Mouse (Mus musculus) lung, embryonic 16.5 days (tissue): ENCODE results near the gene Adcy10. TPM values are rescaled to one million over a fixed set of nuclear protein-coding genes. Genes with fewer than 3 reads are reported as not detected.

Experiments
- ATAC-seq: fragments of 200-750 bp; cut with Nextera tagmentation; 2 replicates; pipeline ENCODE4 v1.8.0; 2017; ENCODE audit warnings: low read depth, mild to moderate bottlenecking, moderate library complexity
- H3K27ac ChIP-seq: fragments of 300-500 bp; sonication (generic); 2 replicates; pipeline ENCODE4 v1.5.1; 2014; ENCODE audit warnings: mild to moderate bottlenecking, control low read depth, low read length
- H3K27me3 ChIP-seq: fragments of 300-500 bp; sonication (generic); 2 replicates; pipeline ENCODE4 v1.6.1; 2014; ENCODE audit warnings: low read depth, low read length, mixed read lengths; ENCODE audit not compliant: control insufficient read depth, insufficient read depth
- H3K36me3 ChIP-seq: fragments of 300-500 bp; sonication (generic); 2 replicates; pipeline ENCODE4 v1.6.1; 2014; ENCODE audit warnings: low read length; ENCODE audit not compliant: control insufficient read depth, insufficient read depth
- H3K4me1 ChIP-seq: fragments of 300-500 bp; sonication (generic); replicated peaks from 2 replicates; pipeline ENCODE4 v1.6.1; 2014; ENCODE audit warnings: low read length, mixed read lengths; ENCODE audit not compliant: control insufficient read depth, insufficient read depth
- H3K4me2 ChIP-seq: fragments of 300-500 bp; sonication (generic); 2 replicates; pipeline ENCODE4 v1.6.1; 2014; ENCODE audit warnings: low read depth, low read length, control low read depth
- H3K4me3 ChIP-seq: fragments of 300-500 bp; sonication (generic); 2 replicates; pipeline ENCODE4 v1.5.1; 2014; ENCODE audit warnings: mild to moderate bottlenecking, low read length, control low read depth
- H3K9ac ChIP-seq: fragments of 300-500 bp; sonication (generic); 2 replicates; pipeline ENCODE4 v1.6.1; 2014; ENCODE audit warnings: low read length, control low read depth
- H3K9me3 ChIP-seq: fragments of 300-500 bp; sonication (generic); 2 replicates; pipeline ENCODE4 v1.6.1; 2016; ENCODE audit warnings: low read length; ENCODE audit not compliant: control insufficient read depth
- WGBS: fragments of 180-500 bp; shearing (Covaris S2); extraction: QIAGEN DNeasy Blood & Tissue Kit; methylation state at CpG from one replicate; pipeline ENCODE4 v1.1.7; 2014; 5-methylcytosine and 5-hydroxymethylcytosine counted together
- polyA plus RNA-seq: library from polyadenylated mRNA; unstranded; fragments of >200 nt; fragmentation: Nextera tagmentation; extraction: Ambion mirVana; gene quantifications from 2 replicates; pipeline ENCODE4 v1.2.1, GENCODE M21; 2015

Gene Adcy10
- polyA plus RNA-seq: not detected in 2 replicates

DNA sequence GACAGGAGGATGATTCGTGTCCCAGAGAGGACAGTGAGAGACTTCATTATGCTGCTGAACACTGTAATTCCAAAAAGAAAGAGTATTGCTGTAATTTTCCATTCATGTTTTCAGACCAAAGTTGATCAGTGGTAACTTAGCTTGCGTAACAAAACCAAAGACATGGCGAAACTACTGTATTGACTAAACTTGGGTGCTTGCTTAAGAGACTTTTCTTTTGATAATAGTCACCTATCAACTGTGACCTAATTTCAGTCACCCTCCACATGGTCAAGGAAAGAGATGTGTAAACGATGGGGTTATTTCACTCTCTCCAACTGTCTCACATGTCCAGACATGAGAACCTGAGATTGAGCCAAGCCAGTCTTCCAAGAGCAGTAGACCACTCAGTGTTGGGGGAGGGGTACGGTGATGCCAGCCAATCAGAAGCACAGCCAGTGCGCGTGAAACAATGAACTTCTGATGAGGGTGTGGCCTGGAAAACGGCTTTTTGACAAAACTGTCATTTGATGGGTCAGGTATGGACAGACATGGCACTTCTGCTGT, at the start of gene Adcy10:
Gene Adcy10, plus strand, starts transcription at position 496 of the 546 bp plus-strand sequence.
- H3K4me3 ChIP-seq: no peak within 1 kb of the TSS
- H3K4me2 ChIP-seq: no peak within 1 kb of the TSS
- H3K36me3 ChIP-seq: peaks cover 5% of the 10 kb centered on the region; the same call in 1 of the 2 replicates
- 85% methylated on average over 8 of the region's 8 CpGs for WGBS
- H3K9ac ChIP-seq: no peak within 1 kb of the TSS
- no peaks in the 10 kb centered on the region for H3K4me1 ChIP-seq
- no peaks in the 10 kb centered on the region for H3K9me3 ChIP-seq
- H3K27ac ChIP-seq: no peak within 1 kb of the TSS
- ATAC-seq: no peak
- H3K27me3 ChIP-seq: no peaks in the 10 kb centered on the region

DNA sequence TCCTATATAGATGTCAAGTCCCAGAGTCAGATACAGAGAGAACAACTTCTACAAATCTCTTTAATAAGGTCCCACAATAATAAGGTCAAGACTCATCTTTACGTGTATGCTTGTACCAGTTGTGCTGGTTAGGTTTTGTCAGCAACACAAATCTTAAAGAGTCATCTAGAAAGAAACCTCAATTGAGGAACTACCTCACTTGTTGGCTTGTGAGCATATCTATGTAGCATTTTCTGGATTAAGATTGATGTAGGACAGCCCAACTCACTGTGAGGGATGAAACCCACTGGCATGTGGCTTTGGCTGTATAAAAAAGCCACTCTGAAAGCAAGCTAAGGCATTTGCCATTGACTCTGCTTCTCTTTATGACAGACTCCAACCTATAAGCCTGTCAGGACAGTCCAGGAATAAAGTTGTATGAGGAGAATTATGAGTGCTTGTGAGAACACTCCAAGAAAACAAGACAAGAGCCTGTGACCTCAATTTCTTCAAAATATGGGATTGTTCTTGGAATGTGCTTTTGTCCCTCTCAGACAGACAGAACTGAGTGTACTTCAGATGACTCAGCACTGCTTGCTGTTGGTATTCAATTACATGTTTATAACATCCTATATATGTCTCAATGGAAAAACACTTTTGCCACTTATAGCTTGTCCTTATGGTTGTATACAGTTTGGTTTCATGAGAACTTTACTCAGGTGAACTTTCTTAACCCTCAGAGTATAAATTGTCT, 46.5 kb upstream of the Adcy10 start:
- Histone ChIP-seq H3K4me1 (no peaks in the 10 kb centered on the region), H3K27ac (no peak overlapping the region), H3K4me2 (no peak overlapping the region), H3K9me3 (no peaks in the 10 kb centered on the region), H3K9ac (no peak overlapping the region), H3K36me3 (no peaks in the 10 kb centered on the region), H3K27me3 (no peaks in the 10 kb centered on the region), H3K4me3 (no peak overlapping the region)
- 85% methylated on average over 1 of the region's 1 CpGs for WGBS
- no peak for ATAC-seq

DNA sequence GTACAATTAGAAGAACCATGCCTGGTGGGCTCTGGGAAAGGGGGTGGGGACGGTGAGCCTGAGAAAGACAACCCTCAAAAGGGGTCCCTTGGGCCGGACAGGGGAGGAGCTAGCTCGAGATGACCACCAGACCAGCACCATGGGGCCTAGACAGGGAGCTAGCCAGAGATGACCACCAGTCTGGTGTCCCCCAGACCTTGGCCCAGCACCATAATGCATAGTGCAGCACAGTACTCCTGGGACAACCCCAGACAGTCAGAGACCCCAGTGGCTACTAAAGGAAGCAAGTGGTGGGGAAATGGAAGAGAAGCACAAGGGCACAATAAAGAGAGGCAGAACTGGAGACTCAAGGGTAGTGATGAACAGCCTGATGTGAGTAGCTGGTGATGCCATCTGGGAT, 44.2 kb upstream of the Adcy10 start:
- 63% methylated on average over 3 of the region's 3 CpGs for WGBS
- Histone ChIP-seq H3K27ac (no peak overlapping the region), H3K4me2 (no peak overlapping the region), H3K9ac (no peak overlapping the region), H3K4me3 (no peak overlapping the region), H3K36me3 (no peaks in the 10 kb centered on the region), H3K9me3 (no peaks in the 10 kb centered on the region), H3K27me3 (no peaks in the 10 kb centered on the region), H3K4me1 (no peaks in the 10 kb centered on the region)
- ATAC-seq: no peak

DNA sequence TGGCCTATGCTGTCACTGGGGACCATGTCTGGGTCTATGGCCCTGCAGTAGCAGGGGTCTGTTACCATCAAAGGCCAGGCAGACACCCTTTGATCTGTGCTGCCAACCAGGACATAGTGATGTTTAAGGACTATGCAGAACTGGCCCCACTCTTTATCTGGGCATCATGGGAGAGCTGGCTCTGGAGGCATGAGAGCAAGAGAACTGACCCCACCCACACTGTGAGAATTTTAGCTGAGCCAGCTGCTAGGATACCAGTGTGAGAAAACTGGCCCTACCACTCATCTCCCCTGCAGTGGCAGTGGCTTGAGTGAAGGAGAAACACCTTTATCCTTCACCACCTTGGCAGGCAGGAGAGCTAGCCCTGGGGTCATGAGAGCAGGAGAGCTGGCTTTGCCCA, 43.8 kb upstream of the Adcy10 start:
- Histone ChIP-seq H3K4me2 (no peak overlapping the region), H3K27me3 (no peaks in the 10 kb centered on the region), H3K9me3 (no peaks in the 10 kb centered on the region), H3K4me3 (no peak overlapping the region), H3K4me1 (no peaks in the 10 kb centered on the region), H3K9ac (no peak overlapping the region), H3K36me3 (no peaks in the 10 kb centered on the region), H3K27ac (no peak overlapping the region)
- 0 out of 2 replicates have a peak, but pooled peaks have one; percentile 34 for ATAC-seq

DNA sequence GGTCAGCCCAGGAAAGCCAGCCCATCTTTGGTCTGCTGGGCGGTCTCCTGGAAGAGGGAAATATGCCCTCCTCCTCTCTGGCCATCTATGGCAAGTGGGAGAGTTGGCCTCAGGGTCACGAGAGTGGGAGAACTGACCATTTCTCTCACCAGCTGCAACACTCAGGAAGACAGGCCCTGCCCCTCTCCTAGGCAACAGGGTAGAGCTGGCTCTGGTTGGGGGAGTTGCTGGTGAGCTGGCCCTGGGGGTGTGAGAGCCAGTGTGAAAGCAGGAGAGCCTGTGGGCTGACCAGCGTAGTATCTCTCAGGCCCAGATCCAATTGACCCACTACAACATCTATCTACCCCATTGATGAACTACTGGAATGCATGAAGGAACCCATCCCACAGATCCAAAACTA, 43.3 kb upstream of the Adcy10 start:
- no peaks in the 10 kb centered on the region for H3K4me1 ChIP-seq
- H3K27ac ChIP-seq: no peak overlapping the region
- no peak overlapping the region for H3K9ac ChIP-seq
- WGBS: 81% methylated on average over 3 of the region's 3 CpGs
- no peak for ATAC-seq
- H3K27me3 ChIP-seq: no peaks in the 10 kb centered on the region
- H3K4me3 ChIP-seq: no peak overlapping the region
- no peak overlapping the region for H3K4me2 ChIP-seq
- H3K9me3 ChIP-seq: no peaks in the 10 kb centered on the region
- H3K36me3 ChIP-seq: no peaks in the 10 kb centered on the region

DNA sequence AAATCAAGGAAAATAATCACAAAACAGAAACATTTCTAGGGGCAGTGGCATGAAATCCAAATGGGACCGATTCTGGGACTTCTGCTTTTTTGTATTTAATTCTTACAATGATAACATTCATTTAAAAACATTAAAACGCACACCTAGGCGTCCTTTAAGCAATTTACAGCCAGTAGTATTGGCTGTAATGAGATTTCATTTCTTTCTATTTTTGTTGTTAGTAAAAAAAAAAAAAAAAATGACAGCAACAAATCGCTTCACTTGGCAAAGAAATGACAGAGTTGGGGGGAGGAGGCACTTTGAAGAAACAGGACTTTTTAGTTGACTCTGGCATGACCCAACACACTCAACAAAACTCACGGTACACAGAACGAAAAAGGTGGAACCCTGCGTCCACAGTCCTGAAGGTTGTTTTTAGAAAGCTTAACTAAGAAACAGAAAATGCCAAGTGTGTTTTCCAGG, 25.9 kb upstream of the Adcy10 start:
- H3K36me3 ChIP-seq: no peaks in the 10 kb centered on the region
- peaks cover 3% of the 10 kb centered on the region for H3K9me3 ChIP-seq
- WGBS: 15% methylated on average over 7 of the region's 7 CpGs
- H3K4me2 ChIP-seq: peak overlapping the region; percentile 86
- H3K4me1 ChIP-seq: 0 out of 2 replicates have a peak, but pooled peaks cover 5% of the 10 kb centered on the region
- ATAC-seq: no peak
- no peak overlapping the region for H3K27ac ChIP-seq
- no peaks in the 10 kb centered on the region for H3K27me3 ChIP-seq
- H3K4me3 ChIP-seq: peak overlapping the region; percentile 98
- H3K9ac ChIP-seq: peak overlapping the region; percentile 90

DNA sequence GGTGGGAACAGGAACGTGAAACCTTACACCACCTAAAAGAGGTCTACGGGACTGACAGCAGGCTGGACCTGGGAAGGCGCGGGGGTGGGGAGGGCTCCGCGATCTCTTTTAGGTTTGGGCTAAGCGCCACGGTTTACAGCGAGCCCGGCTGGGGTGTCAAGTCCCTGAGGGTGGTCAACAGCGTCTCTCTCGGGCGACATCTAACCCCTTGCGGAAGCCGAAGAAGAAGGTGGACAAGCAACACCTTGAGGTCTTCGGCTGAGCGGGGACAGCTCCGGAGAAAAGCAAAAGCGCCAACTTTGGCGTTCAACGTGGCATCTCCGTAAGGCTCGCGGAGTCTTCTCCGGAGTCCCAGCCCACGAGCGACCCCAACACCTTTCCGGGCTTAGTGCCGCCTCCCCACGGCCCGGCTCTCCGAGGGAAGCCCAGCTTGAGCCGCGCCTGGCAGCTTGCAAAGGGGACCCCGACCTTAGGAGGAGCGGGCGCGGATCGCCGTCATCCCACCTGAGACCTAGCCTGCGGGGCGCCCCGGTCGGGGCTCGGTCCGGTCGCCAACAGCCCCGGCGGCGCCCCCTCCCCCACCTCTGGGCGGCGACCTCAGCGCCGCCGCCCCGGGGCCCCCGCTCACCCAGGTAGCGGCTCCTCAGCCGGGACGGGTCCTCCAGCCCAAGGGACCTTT, 25.3 kb upstream of the Adcy10 start:
- under 1% methylated on average over 45 of the region's 60 CpGs for WGBS
- H3K9ac ChIP-seq: peak overlapping the region; percentile 90
- ATAC-seq: no peak; the same call in 1 of the 2 replicates

DNA sequence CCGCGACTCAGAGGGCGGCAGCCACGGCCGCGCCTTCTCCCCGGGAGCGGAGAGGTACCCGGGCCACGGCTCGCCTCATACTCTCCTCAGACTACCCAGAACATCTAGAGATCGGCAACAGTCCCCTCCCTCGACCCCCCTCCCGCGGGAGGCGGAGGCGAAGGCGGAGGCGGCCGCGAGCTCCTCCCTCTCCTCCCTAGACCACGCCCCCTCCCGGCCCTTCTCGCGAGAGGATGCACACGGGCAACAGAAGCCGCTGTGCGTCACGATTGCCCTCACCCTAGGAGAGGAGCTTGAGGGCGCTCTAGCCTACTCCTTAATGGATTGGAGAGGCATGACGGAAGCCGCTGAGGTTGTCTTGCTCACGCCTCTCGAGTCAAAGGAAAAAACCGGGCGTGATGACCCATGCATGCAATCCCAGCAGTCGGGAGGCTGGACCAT, 24.6 kb upstream of the Adcy10 start, which contains the start of the genes Dcaf6 and Mpc2:
Gene Dcaf6, minus strand, starts transcription at position 116 of the 441 bp plus-strand sequence.
Gene Mpc2, plus strand, starts transcription at position 278 of the 441 bp plus-strand sequence.
- ATAC-seq: peak; percentile 93
- Histone ChIP-seq H3K9ac (peak within 1 kb of the TSS; percentile 90), H3K27me3 (no peaks in the 10 kb centered on the region), H3K27ac (peak within 1 kb of the TSS; percentile 96), H3K4me2 (peak within 1 kb of the TSS; percentile 91), H3K36me3 (no peaks in the 10 kb centered on the region), H3K4me3 (peak within 1 kb of the TSS; percentile 98), H3K4me1 (0 out of 2 replicates have a peak, but pooled peaks cover 5% of the 10 kb centered on the region), H3K9me3 (no peaks in the 10 kb centered on the region)
- 0% methylated on average over 30 of the region's 37 CpGs for WGBS

More for the DNA sequence above, 25.3 kb upstream of the Adcy10 start:
- peak overlapping the region; percentile 86 for H3K4me2 ChIP-seq
- H3K4me1 ChIP-seq: 0 out of 2 replicates have a peak, but pooled peaks cover 5% of the 10 kb centered on the region
- no peaks in the 10 kb centered on the region for H3K36me3 ChIP-seq
- peak overlapping the region; percentile 98 for H3K4me3 ChIP-seq
- H3K9me3 ChIP-seq: no peaks in the 10 kb centered on the region
- no peaks in the 10 kb centered on the region for H3K27me3 ChIP-seq
- H3K27ac ChIP-seq: peak overlapping the region; percentile 96
